Mouse (Mus musculus) myocyte (in vitro differentiated cells): Measurements from ENCODE around the gene Arap2. TPM values are rescaled to one million over a fixed set of nuclear protein-coding genes. Genes with fewer than 3 reads are reported as not detected.
A peak's percentile ranks its signal among the peaks of the same experiment; 100 is the strongest.

ENCODE experiments used
- H3K27me3 ChIP-seq: one replicate; pipeline ENCODE4 v1.6.1; 2011; ENCODE audit not compliant: control insufficient read depth, insufficient read depth, insufficient read length
- H3K36me3 ChIP-seq: one replicate; pipeline ENCODE4 v1.6.1; 2011; ENCODE audit not compliant: control insufficient read depth, insufficient read depth
- H3K4me2 ChIP-seq: one replicate; pipeline ENCODE4 v1.6.1; 2011; ENCODE audit warnings: low read depth, control low read depth
- H3K4me3 ChIP-seq: one replicate; pipeline ENCODE4 v1.5.1; 2011; ENCODE audit warnings: mild to moderate bottlenecking, control low read depth, moderate library complexity
- H3K79me2 ChIP-seq: one replicate; pipeline ENCODE4 v1.6.1; 2011; ENCODE audit not compliant: control insufficient read depth, insufficient read depth
- H3ac ChIP-seq: one replicate; pipeline ENCODE4 v1.6.1; 2011; ENCODE audit not compliant: control insufficient read depth, insufficient read length
- CEBPB ChIP-seq: IDR thresholded peaks from 2 replicates; pipeline ENCODE4 v1.6.1; 2011; ENCODE audit warnings: mild to moderate bottlenecking, moderate library complexity; ENCODE audit not compliant: poor library complexity, insufficient read depth, severe bottlenecking
- E2F4 ChIP-seq: IDR thresholded peaks from one replicate; pipeline ENCODE4 v1.6.1; 2011; ENCODE audit warnings: mild to moderate bottlenecking, control low read depth, moderate library complexity; ENCODE audit not compliant: insufficient read depth
- MAX ChIP-seq: IDR thresholded peaks from one replicate; pipeline ENCODE4 v1.6.1; 2011; ENCODE audit warnings: low read depth, mild to moderate bottlenecking, control low read depth
- MYOD1 ChIP-seq, 3 experiments: IDR thresholded peaks; one replicate each; pipeline ENCODE4 v1.6.1; 2011; ENCODE audit warnings: control low read depth in 2 of 3, low read depth in 2 of 3, mild to moderate bottlenecking in 2 of 3, moderate library complexity in 1 of 3; ENCODE audit not compliant: insufficient read length in 2 of 3, control insufficient read depth in 1 of 3
- MYOG ChIP-seq, 3 experiments: IDR thresholded peaks; one replicate each; pipeline ENCODE4 v1.6.1; 2011; ENCODE audit warnings: control low read depth in 2 of 3, low read depth in 2 of 3, mild to moderate bottlenecking in 2 of 3; ENCODE audit not compliant: insufficient read length in 2 of 3, control insufficient read depth in 1 of 3, insufficient read depth in 1 of 3
- POLR2A ChIP-seq: IDR thresholded peaks from one replicate; pipeline ENCODE4 v1.6.1; 2011; ENCODE audit warnings: low read depth, mild to moderate bottlenecking, control low read depth, moderate library complexity; ENCODE audit not compliant: insufficient read length
- POLR2AphosphoS2 ChIP-seq: IDR thresholded peaks from one replicate; pipeline ENCODE4 v1.6.1; 2011; ENCODE audit warnings: low read depth, control low read depth; ENCODE audit not compliant: insufficient read length
- REST ChIP-seq: IDR thresholded peaks from one replicate; pipeline ENCODE4 v1.6.1; 2011; ENCODE audit warnings: mild to moderate bottlenecking, control low read depth, moderate library complexity; ENCODE audit not compliant: insufficient read depth, insufficient read length
- SRF ChIP-seq: IDR thresholded peaks from one replicate; pipeline ENCODE4 v1.6.1; 2011; ENCODE audit warnings: low read depth; ENCODE audit not compliant: control insufficient read depth, insufficient read length
- TCF12 ChIP-seq: IDR thresholded peaks from one replicate; pipeline ENCODE4 v1.6.1; 2011; ENCODE audit warnings: mild to moderate bottlenecking, control low read depth; ENCODE audit not compliant: poor library complexity, insufficient read depth, severe bottlenecking
- TCF3 ChIP-seq: IDR thresholded peaks from one replicate; pipeline ENCODE4 v1.6.1; 2011; ENCODE audit warnings: low read depth, control low read depth; ENCODE audit not compliant: insufficient read length
- USF1 ChIP-seq: IDR thresholded peaks from one replicate; pipeline ENCODE4 v1.6.1; 2011; ENCODE audit warnings: low read depth, mild to moderate bottlenecking, control low read depth, moderate library complexity
- polyA plus RNA-seq: library from polyadenylated mRNA; unstranded; fragments of >200 nt; fragmentation: generic; extraction: Trizol; gene quantifications from one replicate; pipeline ENCODE4 v1.2.1, GENCODE M21; 2012; ENCODE audit warnings: missing spikeins

Arap2 gene
- polyA plus RNA-seq, 1 experiment = 1.2 TPM

- no peak overlapping the region for H3K4me2 ChIP-seq
- H3K79me2 ChIP-seq = no peaks in the 10 kb centered on the region
- H3ac ChIP-seq = no peak overlapping the region
- H3K4me3 ChIP-seq = no peak overlapping the region
- H3K27me3 ChIP-seq = no peaks in the 10 kb centered on the region
- H3K36me3 ChIP-seq = no peaks in the 10 kb centered on the region
- TF ChIP-seq POLR2A = no peak
- TF ChIP-seq USF1 = no peak
- peak; percentile 56; the same call in 1 of the 2 replicates for TF ChIP-seq CEBPB
- no peak for TF ChIP-seq TCF3
- no peak for TF ChIP-seq SRF
- TF ChIP-seq E2F4 = no peak
- no peak for TF ChIP-seq MYOG (IDR thresholded peaks at IDR 0.05; ENCODE audit: control insufficient read depth in 1 of 3, insufficient read depth in 1 of 3, insufficient read length in 2 of 3, low read depth in 2 of 3)
- no peak for TF ChIP-seq REST
Observed at GRCm38 (mm10) chr5:62760791-62761504, 5.0 kb downstream of the Arap2 start.

GRCm38 (mm10) chr5:62755808-62756527, 10.0 kb downstream of the Arap2 start:
- TF ChIP-seq MAX (no peak), SRF (no peak), TCF12 (no peak), E2F4 (no peak), REST (no peak), USF1 (no peak), POLR2A (no peak), MYOD1 (IDR thresholded peaks at IDR 0.05; ENCODE audit: control insufficient read depth in 1 of 3, insufficient read length in 2 of 3, low read depth in 2 of 3) (no peak), MYOG (IDR thresholded peaks at IDR 0.05; ENCODE audit: control insufficient read depth in 1 of 3, insufficient read depth in 1 of 3, insufficient read length in 2 of 3, low read depth in 2 of 3) (no peak), POLR2AphosphoS2 (no peak), TCF3 (no peak), CEBPB (no peak)
- no peaks in the 10 kb centered on the region for H3K79me2 ChIP-seq
- no peaks in the 10 kb centered on the region for H3K27me3 ChIP-seq
- H3K4me3 ChIP-seq = no peak overlapping the region
- no peak overlapping the region for H3ac ChIP-seq
- H3K4me2 ChIP-seq = no peak overlapping the region
- no peaks in the 10 kb centered on the region for H3K36me3 ChIP-seq

DNA sequence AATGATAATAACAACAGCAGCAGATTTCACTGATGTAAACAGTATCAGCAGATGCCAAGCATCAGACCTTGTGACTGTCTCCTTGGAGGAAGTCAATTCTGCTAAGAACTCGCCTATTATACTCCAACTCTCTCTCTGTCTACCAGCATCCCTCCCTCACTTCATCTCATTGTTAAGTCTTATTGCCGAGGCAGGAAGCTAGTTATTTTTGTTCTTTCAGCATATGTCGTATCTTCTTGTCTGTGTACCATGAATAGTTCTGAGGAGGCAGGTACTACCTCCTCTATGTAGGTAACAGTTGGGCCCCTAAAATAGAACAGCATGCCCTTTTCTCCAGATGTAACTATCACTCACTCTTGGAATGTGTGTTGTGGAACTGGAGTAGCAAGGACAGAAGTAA, 13.0 kb downstream of the Arap2 start:
- Histone ChIP-seq H3K4me2 (no peak overlapping the region), H3ac (no peak overlapping the region), H3K79me2 (no peaks in the 10 kb centered on the region), H3K27me3 (no peaks in the 10 kb centered on the region), H3K4me3 (no peak overlapping the region), H3K36me3 (no peaks in the 10 kb centered on the region)
- no peak for TF ChIP-seq REST
- TF ChIP-seq MYOD1 (IDR thresholded peaks at IDR 0.05; ENCODE audit: control insufficient read depth in 1 of 3, insufficient read length in 2 of 3, low read depth in 2 of 3) = no peak
- TF ChIP-seq CEBPB = no peak
- TF ChIP-seq TCF12 = no peak
- TF ChIP-seq USF1 = no peak
- no peak for TF ChIP-seq SRF
- no peak for TF ChIP-seq POLR2A
- no peak for TF ChIP-seq E2F4
- no peak for TF ChIP-seq MYOG (IDR thresholded peaks at IDR 0.05; ENCODE audit: control insufficient read depth in 1 of 3, insufficient read depth in 1 of 3, insufficient read length in 2 of 3, low read depth in 2 of 3)
- no peak for TF ChIP-seq MAX
- TF ChIP-seq POLR2AphosphoS2 = no peak

GRCm38 (mm10) chr5:62751692-62752091, 14.3 kb downstream of the Arap2 start:
- H3K27me3 ChIP-seq = no peaks in the 10 kb centered on the region
- TF ChIP-seq POLR2A (no peak), MAX (no peak), CEBPB (no peak), MYOD1 (IDR thresholded peaks at IDR 0.05; ENCODE audit: control insufficient read depth in 1 of 3, insufficient read length in 2 of 3, low read depth in 2 of 3) (no peak), REST (no peak), SRF (no peak), MYOG (IDR thresholded peaks at IDR 0.05; ENCODE audit: control insufficient read depth in 1 of 3, insufficient read depth in 1 of 3, insufficient read length in 2 of 3, low read depth in 2 of 3) (no peak), TCF3 (no peak), USF1 (no peak), TCF12 (no peak), E2F4 (no peak), POLR2AphosphoS2 (no peak)
- H3K4me2 ChIP-seq = no peak overlapping the region
- H3ac ChIP-seq = no peak overlapping the region
- no peaks in the 10 kb centered on the region for H3K79me2 ChIP-seq
- H3K4me3 ChIP-seq = no peak overlapping the region
- H3K36me3 ChIP-seq = no peaks in the 10 kb centered on the region
